Mouse (Mus musculus) kidney, adult 9 months (tissue): Measurements from ENCODE around the gene Hoxa9.

Experiments used
- DNase-seq: peaks from one replicate; pipeline ENCODE4 v3.0.0; 2022

Hoxa9 gene

GRCm38 (mm10) chr6:52200751-52201250, 30.1 kb downstream of the Hoxa9 start:
- DNase-seq: no peak

GRCm38 (mm10) chr6:52200073-52200750, 30.7 kb downstream of the Hoxa9 start:
- DNase-seq: no peak

- peak; percentile 80 for DNase-seq
These were observed 33.6 kb downstream of the Hoxa9 start for GRCm38 (mm10) chr6:52197271-52197670.

GRCm38 (mm10) chr6:52196811-52197210, 34.1 kb downstream of the Hoxa9 start:
- DNase-seq: no peak

GRCm38 (mm10) chr6:52194690-52195089, 36.2 kb downstream of the Hoxa9 start:
- peak; percentile 56 for DNase-seq

GRCm38 (mm10) chr6:52191860-52192550, 38.9 kb downstream of the Hoxa9 start:
- peak; percentile 89 for DNase-seq

GRCm38 (mm10) chr6:52190906-52191810, 39.7 kb downstream of the Hoxa9 start, which contains the start of gene Hoxa4:
Gene Hoxa4 (minus strand): TSS chr6:52191753.
- no peak for DNase-seq

- no peak for DNase-seq
These were observed 40.5 kb downstream of the Hoxa9 start for GRCm38 (mm10) chr6:52190410-52190809.

- DNase-seq: no peak
These were observed 41.0 kb downstream of the Hoxa9 start for GRCm38 (mm10) chr6:52189909-52190308.

- DNase-seq: peak; percentile 56
These were observed 41.7 kb downstream of the Hoxa9 start for GRCm38 (mm10) chr6:52189172-52189591.

- no peak for DNase-seq
These were observed 44.4 kb downstream of the Hoxa9 start for GRCm38 (mm10) chr6:52186500-52186899.

GRCm38 (mm10) chr6:52185834-52186233, 45.1 kb downstream of the Hoxa9 start:
- DNase-seq: peak; percentile 50

GRCm38 (mm10) chr6:52185222-52185621, 45.7 kb downstream of the Hoxa9 start:
- DNase-seq: peak; percentile 64

GRCm38 (mm10) chr6:52184668-52185067, 46.2 kb downstream of the Hoxa9 start:
- DNase-seq: no peak

GRCm38 (mm10) chr6:52183311-52184080, 47.4 kb downstream of the Hoxa9 start:
- peak; percentile 91 for DNase-seq

- DNase-seq: peak; percentile 46
These were observed 48.1 kb downstream of the Hoxa9 start for GRCm38 (mm10) chr6:52182793-52183192.

GRCm38 (mm10) chr6:52182030-52182429, 48.9 kb downstream of the Hoxa9 start:
- peak; percentile 67 for DNase-seq

- no peak for DNase-seq
These were observed 50.2 kb downstream of the Hoxa9 start for GRCm38 (mm10) chr6:52180726-52181125.

GRCm38 (mm10) chr6:52180213-52180710, 50.6 kb downstream of the Hoxa9 start:
- no peak for DNase-seq

- no peak for DNase-seq
These were observed 51.2 kb downstream of the Hoxa9 start for GRCm38 (mm10) chr6:52179690-52180089.

GRCm38 (mm10) chr6:52178918-52179665, 51.8 kb downstream of the Hoxa9 start:
- peak; percentile 18 for DNase-seq
